Mouse (Mus musculus): Measurements from ENCODE around the gene Ddx43.

DNA sequence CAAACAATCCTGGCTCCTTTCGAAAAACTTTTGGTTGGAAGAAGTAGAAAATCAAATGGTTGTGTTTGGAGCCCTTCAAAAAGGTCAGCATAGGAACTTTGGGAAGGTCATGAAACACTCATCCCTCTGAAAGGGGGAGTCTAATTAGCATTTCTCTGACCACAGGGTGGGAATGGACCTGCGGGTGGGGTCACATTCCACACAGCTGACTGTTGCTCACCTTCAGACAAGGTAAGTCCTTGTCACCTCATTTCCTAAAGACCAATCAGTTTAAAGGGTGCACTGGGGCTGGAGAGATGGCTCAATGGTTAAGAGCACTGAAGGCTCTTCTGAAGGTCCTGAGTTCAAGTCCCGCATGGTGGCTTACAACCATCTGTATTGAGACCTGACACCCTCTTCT, 24.1 kb upstream of the Ddx43 start:
- TF ChIP-seq POLR2A (IDR thresholded peaks at IDR 0.05; ENCODE audit: borderline replicate concordance, control insufficient read depth, low read depth, low read length) (no peak), CTCF (IDR thresholded peaks at IDR 0.05; ENCODE audit: control insufficient read depth, insufficient read depth, low read length) (no peak)
